Mouse (Mus musculus): ENCODE results near the gene Prkd2.

Gene Prkd2

DNA sequence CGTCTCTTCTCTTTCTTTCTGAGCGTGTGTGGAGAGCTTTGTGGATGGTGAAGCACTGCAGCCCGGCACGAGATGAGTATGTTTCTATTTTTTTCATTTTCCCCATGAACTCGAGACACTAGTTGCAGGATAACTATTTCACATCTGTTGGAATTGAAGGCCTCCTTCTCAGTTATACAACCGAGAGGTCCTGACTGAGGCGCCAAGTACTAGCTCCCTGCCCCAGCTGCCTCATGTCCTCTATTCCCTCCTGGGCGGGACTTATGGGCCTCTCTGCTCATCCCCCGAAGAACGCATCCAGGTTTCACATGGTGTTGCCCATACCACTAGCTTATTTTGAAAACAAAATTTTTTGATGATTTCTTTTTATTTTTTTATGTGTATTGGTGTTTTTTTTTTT, 52.8 kb downstream of the Prkd2 start:
- DNase-seq = peak in 1 of 2 experiments; percentile 21

DNA sequence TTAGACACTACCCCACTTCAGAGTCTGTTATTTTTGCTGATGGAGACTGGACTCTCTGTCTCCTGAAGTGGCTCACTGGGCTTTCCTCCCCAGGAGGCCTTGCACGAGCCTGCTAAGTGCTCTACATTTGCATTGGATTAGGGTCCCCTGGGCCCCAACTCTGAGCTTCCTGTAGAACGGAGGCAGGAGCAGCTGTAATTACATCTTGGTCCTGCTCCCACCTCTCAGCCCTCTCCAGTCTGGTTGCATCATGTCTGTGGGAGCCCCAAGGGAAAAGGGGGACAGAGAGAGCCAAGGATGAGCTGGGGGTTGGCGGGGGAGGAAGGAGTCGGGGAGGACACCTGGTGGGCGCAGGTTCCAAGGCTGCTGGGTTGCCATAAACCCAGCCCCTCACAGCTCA, 57.8 kb downstream of the Prkd2 start:
- DNase-seq = peak in 1 of 2 experiments; percentile 28

DNA sequence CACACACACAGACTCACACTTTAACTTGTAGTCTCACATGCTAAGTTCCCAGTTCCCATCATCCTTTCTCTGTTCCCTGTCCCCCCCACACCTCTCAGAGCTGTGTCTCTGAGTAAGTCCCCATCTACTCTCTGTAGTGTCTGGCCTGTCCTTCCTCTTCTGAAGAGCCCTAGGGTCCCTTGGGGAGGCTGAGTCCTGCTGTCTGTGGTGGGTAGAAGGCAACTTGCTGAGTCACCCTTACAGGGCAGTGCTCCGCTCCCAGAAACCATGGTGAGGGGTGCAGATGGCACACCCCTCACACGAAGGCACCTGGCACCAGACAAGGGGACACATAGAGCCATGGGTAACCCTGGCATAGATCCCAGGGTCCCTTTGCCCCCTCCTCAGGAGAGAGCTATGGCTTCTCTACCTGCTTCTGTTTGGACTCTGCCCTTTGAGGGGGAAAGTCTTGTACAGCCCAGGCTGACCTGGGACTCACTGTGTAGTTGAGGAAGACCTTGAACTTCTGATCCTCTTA, 60.8 kb downstream of the Prkd2 start:
- no peak for DNase-seq

DNA sequence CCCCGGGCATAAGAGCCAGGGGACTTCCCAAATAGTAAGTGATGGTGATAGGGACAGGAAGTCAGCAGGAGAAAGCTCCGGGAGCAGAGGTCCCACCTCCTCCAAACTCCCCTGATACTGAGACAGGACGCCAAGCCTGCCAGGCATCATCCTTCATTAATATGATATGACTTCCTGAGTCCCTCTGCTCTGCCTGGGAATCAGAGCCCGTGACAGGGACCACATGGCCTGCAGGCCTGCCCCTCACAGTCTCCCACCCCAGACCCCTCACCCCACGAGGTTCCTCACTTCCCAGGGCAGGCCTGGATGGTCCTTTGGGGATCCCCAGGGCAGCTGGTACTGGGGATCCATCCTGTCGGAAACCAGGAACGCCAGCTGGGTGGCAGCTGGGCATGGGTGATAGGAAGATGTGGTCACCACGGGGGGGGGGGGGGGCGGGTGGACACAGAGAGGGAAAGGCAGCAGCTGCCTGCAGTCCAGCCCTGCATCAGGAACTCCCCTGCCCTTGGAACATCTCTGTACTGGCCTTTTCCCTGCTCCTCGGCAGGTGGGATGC, 61.5 kb downstream of the Prkd2 start:
- DNase-seq = peak in 1 of 2 experiments; percentile 39

DNA sequence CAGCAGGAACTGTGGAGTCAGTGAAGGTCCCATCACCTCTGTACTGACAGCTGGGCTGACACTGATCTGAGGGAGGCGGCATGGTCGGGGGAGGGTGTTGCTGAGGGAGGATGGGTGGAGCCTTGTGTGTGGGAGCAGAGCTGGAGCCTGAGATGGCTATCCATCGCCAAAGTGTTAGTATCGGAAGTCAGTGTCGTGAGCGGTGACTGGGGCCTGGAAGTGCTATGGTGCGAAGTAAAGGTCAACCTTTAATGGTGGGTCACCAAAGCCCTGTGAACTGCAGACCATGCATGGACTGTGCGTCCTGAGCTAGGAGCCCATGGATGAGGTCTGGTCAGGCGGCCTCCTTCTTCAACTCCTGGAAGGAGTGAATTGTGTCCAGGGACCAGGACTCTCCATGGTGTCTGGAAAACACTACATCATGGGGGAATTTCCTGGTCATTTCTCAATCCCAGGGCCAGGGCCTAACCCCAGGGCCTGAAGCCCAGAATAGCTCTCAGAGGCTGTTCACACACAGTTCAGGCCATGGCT, 62.9 kb downstream of the Prkd2 start:
- DNase-seq = peak; percentile 44 to 62

DNA sequence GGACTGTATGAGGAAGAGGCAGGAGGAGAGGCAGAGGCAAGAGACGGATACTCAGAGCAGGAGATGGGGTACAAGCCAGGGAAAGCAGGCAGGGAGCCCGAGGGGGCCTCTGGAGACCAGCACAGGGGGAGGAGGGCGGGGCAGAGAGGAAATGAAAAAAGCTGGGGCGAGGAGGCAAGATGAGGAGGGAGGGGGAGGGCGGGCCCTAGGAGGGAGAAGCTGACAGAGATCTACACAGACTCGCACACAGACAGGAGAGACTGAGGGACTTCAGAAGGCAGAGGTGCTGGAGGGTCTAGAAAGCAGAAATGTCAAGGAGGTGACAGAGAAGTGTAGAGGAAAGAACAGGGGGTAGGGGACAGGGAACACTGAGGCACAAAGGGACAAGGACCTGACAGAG, 63.6 kb downstream of the Prkd2 start, which contains the start of gene Ptgir:
TSS of gene Ptgir (plus strand) at position 210 of the 400 bp plus-strand sequence.
- DNase-seq = peak; percentile 52 to 66

DNA sequence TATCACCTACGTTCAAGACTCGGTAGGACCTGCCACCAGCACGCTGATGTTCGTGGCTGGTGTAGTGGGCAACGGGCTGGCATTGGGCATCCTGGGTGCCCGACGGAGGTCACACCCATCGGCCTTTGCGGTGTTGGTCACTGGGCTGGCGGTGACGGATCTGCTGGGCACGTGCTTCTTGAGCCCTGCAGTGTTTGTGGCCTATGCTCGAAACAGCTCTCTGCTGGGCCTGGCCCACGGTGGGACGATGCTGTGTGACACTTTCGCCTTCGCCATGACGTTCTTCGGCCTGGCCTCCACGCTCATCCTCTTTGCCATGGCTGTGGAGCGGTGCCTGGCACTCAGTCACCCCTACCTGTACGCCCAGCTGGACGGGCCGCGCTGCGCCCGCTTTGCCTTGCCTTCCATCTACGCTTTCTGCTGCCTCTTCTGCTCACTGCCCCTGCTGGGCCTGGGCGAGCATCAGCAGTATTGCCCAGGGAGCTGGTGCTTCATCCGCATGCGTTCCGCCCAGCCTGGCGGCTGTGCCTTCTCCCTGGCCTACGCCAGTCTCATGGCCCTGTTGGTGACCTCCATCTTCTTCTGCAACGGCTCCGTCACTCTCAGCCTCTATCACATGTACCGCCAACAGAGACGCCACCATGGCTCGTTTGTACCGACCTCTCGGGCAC, 64.3 kb downstream of the Prkd2 start:
- no peak for DNase-seq

DNA sequence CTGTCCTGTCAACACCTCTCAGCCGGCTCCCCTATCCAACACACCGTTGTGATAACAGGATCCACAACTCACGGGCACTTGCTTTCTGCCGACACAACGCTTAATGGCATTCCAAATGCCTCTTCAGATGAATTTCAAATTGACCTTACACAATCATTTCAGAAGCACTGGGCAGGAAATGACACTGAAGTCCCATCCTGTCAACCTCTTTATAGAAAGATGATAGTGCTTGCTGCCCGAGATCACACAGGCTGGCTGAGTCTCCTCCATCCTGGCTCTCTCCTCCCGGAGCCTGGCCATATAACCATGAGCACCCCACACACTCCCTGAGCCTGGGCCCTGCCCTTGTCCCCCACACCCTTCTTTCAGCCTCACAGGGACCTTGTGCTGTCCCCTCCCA, 65.1 kb downstream of the Prkd2 start:
- no peak for DNase-seq

DNA sequence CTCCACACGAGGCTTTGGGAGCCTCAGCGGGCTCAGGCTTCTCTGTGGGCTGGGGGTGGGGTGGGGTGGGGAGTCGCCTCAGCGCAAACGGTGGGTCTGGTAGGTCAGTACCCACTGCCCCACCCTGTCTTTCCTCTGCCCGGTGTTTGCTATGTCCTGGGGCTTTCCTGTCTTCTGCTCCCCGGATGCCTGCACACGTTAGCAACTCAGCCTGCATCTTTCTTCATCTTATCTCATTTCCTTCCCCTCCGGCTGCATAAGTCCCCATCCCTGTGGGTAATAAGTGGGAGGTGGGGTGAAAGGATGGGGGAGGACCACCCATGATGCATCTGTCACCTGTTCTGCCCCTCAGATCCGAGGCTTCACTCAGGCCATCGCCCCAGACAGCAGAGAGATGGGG, 65.7 kb downstream of the Prkd2 start:
- DNase-seq = no peak

DNA sequence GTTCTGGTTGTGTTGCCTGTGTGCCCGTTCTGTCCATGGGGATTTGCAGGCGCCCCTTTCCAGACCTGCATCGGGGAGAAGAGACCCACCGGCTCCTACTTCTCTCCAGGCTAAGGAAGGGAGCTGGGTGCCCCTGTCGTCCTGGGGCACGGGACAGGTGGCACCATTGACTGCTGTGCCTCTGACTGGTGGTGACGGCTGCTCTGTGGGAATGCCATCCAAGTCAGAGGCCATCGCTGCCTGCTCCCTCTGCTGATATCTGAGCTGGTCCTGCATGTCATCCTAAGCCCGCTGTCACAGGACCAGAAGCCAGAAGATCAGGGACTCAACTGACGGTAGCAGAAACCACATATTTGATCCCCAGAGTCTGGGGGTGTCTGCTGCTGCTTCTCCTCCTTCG, 66.2 kb downstream of the Prkd2 start:
- no peak for DNase-seq

DNA sequence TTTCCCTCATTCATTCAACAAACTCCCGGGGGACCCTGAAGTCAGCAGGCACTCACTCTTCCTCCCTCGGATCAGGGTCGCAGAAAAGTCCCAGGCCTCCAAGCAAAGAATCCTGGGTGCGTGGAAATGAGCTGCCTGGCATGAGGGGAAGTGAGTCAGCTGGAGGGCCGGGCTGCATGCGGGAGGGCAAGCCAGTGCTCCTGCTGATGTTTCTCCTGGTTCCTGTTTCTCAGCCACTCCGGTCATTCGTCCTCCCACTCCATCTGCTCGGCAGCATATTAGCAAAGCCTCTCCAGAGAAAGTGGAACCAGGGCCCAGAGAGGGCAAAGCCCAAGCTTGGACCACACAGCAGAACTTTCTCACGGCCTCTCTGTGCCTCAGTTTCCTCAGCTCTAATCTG, 67.2 kb downstream of the Prkd2 start:
- no peak for DNase-seq

DNA sequence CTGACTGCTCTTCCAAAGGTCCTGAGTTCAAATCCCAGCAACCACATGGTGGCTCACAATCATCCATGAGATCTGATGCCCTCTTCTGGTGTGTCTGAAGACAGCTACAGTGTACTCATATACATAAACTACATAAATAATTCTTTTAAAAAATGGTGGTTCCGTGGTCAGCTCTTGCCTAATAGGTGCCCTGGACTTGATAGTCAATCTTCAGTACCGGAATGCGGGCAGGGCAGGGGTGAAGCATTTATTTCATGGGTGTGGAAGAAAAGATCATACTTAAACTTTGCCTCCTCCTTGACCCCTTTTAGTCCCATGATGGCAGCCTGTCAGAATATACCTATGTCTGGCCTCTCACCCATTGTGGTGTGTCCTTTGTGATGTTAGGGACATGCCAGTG, 69.2 kb downstream of the Prkd2 start:
- no peak for DNase-seq

DNA sequence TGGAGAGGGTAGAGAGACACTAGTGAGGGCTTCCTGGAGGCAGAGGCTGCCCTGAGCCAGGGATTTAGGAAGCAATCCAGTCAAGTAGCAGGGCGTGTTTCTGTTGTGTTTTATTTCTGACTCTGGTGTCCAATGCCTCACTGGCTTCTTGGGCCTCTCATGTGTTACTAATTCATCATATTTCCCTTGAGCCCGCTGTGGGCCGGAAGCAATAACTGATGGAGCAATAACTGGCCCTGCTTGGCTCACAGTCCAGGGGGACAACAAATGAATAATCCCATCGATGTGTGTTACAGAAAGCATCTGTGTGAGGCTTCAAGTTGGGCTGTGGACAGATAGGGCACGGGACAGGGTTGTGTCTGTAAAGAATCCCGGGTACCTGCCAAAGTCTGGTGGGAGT, 69.7 kb downstream of the Prkd2 start:
- peak in 1 of 2 experiments; percentile 39 for DNase-seq

DNA sequence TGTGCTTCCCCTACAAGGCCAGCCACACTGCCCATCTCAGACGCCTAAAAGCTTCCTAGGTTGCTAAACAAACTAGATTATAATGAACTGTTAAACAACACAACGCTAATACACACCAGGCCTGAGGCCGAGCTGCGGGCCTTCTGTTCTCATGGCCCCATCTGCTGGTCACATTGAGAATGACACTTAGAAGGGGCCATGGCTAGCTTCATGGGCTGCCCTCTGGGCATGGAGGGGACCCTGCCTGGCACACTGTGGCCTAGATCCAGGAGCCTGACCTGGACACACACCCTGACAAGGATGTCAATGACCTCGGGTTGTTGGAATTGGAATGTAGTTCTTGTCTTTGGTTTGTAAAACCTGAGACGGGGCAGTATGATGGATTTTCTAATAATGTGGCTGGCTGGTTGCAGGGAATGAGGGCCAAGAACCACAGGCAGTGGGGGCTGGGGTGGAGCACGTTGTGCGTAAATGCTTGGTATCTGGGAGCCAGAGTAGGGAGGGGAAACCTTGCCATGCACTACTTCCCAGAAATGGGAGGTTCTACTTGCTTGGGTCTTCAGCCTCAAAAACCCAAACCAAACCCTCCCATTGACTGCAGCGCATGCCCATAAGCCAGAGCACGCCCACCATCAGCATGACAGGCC, 71.2 kb downstream of the Prkd2 start:
- DNase-seq = peak; percentile 77 to 84

DNA sequence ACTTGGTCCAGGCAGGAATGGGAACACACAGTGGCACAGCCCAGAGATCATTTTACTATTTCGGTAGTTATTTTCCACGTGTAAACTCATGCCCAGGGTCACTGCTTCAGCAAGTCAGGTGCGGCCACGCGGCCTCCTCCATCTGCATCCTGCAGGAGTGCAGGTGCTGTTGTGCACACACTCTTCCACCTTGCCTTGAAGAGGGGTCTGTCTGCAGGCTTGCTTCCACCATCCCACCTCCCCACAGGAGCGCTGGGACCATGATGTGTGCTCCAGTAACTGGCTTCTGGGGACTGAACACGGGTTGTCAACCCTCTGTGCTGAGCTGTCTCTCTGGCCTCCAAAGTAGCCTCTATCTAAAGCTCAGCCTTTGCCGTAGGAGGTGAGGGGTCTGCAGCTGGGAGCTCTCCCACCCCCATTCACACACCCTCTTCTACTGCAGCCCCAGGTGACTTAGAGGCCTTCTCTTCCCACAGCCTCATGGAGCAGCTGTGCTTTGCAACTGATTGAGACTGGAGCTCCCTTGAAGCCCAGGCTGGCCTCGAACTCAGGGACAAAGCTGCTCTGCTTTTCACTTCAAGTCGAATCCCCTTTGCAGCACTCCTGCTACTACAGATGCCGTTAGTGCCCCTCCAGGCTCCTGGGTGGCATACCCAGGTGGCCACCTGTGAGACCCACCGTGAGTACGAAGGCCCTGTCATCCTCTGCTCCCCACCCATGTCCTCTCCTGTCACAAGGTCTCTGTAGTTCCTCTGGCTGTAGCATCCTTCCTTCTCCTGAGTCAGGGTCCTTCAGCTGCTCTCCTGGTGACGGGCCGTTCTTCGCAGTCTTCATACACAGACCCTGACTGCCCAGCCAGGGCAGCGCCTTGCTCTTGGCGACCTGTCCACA, 72.0 kb downstream of the Prkd2 start:
- no peak for DNase-seq

DNA sequence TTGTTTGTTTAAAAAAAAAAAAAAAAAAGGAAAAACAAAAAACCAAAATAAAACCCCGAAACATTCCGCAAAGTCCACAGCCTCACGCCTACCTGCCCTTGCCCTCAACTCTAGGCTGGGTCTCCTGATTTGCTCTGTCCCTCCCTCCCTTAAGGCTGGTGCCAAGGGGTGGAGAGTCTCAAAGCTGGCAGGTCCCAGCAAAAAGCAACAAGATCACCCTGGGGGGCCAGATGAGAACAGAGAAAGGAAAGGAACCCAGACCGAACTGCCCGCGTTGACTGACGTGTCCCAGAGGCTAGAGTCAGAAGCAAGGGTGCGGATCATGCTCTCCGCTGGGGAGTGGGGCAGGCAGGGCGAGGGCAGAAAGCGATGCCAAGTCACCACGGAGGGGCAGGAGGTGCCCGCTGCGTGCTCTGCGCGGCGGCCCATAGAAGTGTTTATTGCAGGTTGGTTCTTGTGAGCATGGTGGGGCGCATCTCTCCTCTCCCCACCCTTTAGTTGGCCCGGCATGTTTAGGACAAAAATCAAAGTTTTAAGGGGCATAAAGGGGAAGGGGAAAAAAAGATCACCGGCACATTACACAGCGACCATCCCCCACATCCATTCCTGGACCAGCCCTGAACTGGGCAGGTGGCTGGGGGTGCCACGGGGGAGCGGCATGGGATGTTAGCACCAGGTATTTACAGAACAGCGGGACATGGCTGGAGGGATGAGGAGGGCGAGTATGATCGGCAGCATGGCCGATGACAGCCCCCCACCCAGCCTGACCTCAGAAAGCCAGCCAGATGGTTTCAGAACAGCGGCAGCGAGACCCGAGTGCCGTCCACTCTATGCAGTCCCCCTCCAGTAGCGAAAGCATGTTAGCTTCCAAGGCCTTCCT, 73.0 kb downstream of the Prkd2 start:
- DNase-seq = no peak

DNA sequence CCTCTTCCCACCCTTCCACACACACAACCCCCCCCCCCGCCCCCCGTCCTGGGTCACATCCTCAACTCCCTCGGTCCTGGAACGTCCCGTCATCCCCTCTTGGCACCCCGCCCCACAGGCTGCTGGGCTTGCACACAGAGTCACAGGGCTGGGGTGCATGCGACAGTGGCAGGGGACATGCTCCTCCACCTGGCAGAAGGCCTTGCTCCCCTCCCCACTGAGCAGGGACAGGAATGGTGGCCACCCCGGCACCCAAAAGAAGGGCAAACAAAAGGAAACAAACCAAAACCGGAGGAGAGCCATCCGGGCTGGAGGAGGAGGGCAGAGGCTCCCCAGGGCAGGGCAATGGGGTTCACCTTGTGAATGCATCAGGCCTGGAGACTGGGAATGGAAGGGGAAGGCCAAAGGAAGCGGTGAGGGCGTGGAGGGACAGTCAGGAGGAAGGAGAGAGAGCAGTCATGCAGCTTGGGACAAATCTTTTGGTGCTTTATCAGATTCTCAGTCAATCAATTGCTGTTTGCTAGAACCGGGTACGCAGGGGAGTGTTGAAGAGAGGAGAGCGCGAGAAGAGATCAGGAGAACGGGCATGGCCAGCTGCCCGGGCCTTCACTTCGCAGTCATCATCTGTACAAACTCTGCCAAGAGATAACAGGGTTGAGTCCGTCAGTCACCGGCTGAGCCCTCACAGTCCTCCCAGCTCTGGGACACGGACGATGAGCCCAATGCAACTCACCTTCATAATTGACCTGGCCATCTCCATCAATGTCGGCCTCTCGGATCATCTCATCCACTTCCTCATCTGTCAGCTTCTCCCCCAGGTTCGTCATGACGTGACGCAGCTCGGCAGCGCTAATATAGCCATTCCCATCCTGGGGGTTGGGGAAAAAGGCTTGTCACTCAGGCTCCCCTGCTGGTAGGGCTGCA, 73.9 kb downstream of the Prkd2 start:
- peak; percentile 64 to 73 for DNase-seq

DNA sequence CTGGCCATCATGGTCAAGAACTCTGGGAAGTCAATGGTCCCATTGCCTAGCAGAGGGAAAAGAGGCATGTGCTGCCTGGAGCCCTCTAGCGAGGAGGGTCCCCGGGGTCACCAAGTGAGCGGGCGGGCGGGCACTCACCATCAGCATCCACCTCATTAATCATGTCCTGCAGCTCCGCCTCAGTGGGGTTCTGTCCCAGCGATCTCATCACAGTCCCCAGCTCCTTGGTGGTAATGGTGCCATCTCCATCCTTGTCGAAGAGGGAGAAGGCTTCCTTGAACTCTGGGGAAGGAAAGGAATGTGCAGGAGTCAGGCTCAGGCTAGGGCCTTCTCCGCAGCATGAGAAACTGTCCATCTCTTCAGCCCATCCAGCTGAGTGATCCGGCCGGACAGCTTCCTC, 74.7 kb downstream of the Prkd2 start:
- no peak for DNase-seq

DNA sequence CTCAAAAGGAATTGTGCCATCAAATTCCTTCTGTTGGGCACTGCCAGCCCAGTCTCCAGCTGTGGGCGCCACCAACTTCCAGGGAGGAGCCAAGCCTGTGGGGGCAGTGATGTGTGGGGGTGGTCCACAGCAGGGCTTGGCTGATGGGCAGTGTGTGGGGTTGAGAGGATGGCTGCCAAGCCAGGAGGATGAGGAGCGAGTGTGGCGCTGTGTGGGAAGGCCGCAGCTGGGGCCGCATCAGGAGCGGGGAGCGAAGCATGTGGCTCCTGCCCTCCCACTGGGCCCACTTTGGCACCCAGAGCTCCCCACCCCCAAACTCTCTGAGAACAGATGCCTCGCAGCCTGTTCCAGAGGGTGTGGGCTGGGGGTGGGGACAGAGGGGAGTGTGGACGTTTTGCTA, 75.3 kb downstream of the Prkd2 start:
- no peak for DNase-seq

DNA sequence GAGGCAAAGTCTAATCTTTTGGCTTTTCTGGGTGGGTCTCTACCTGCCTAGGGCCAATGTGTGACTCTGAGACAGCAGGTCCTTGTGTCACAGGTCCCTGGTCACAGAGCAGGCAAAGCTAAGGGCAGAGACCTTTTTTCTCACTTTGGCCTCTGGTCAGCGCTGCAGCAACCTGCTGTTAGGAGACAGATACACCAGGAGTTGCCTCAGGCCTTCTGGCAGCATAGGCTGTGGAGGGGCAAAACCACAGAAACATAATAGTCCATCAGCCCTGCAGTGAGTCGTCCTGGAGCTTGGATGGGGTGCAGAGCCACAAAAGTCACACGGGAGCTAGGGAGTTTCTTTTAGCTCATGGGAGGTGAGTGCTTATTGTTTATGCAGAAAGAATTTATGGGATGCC, 76.0 kb downstream of the Prkd2 start:
- DNase-seq = no peak

All from kidney, postnatal 25 days (tissue).